Mouse (Mus musculus) liver, embryonic 16.5 days (tissue): ENCODE results near the gene Gpr55. TPM values are rescaled to one million over a fixed set of nuclear protein-coding genes. Genes with fewer than 3 reads are reported as not detected.

Source experiments
- ATAC-seq: fragments of 200-750 bp; cut with Nextera tagmentation; 2 replicates; pipeline ENCODE4 v1.8.0; 2017; ENCODE audit warnings: low read depth, mild to moderate bottlenecking, moderate number of reproducible peaks, moderate library complexity
- H3K27ac ChIP-seq: fragments of 300-500 bp; sonication (generic); 2 replicates; pipeline ENCODE4 v1.5.1; 2014; ENCODE audit warnings: mild to moderate bottlenecking, low read length
- H3K27me3 ChIP-seq: fragments of 300-500 bp; sonication (generic); 2 replicates; pipeline ENCODE4 v1.6.1; 2014; ENCODE audit warnings: low read depth, low read length, mixed read lengths; ENCODE audit not compliant: control insufficient read depth, insufficient read depth
- H3K36me3 ChIP-seq: fragments of 300-500 bp; sonication (generic); 2 replicates; pipeline ENCODE4 v1.6.1; 2014; ENCODE audit warnings: mild to moderate bottlenecking; ENCODE audit not compliant: control insufficient read depth, insufficient read depth
- H3K4me1 ChIP-seq: fragments of 300-500 bp; sonication (generic); 2 replicates; pipeline ENCODE4 v1.6.1; 2014; ENCODE audit warnings: low read depth, low read length, mixed read lengths; ENCODE audit not compliant: control insufficient read depth
- H3K4me2 ChIP-seq: fragments of 300-500 bp; sonication (generic); 2 replicates; pipeline ENCODE4 v1.6.1; 2014; ENCODE audit warnings: low read depth, low read length, mixed read lengths
- H3K4me3 ChIP-seq: fragments of 300-500 bp; sonication (generic); 2 replicates; pipeline ENCODE4 v1.5.1; 2014; ENCODE audit warnings: low read depth, mild to moderate bottlenecking, low read length
- H3K9ac ChIP-seq: fragments of 300-500 bp; sonication (generic); 2 replicates; pipeline ENCODE4 v1.6.1; 2014; ENCODE audit warnings: low read depth, low read length
- H3K9me3 ChIP-seq: fragments of 300-500 bp; sonication (generic); replicated peaks from 2 replicates; pipeline ENCODE4 v1.6.1; 2016; ENCODE audit warnings: low read length; ENCODE audit not compliant: control insufficient read depth
- WGBS: fragments of 180-500 bp; shearing (Covaris S2); extraction: QIAGEN DNeasy Blood & Tissue Kit; methylation state at CpG from one replicate; pipeline ENCODE4 v1.1.7; 2014; ENCODE audit not compliant: insufficient replicate concordance; 5-methylcytosine and 5-hydroxymethylcytosine counted together
- polyA plus RNA-seq: library from polyadenylated mRNA; unstranded; fragments of >200 nt; fragmentation: Nextera tagmentation; extraction: Ambion mirVana; gene quantifications from 2 replicates; pipeline ENCODE4 v1.2.1, GENCODE M21; 2015

Gpr55 gene
- polyA plus RNA-seq: 0.04 and 0.05 TPM in 2 replicates

DNA sequence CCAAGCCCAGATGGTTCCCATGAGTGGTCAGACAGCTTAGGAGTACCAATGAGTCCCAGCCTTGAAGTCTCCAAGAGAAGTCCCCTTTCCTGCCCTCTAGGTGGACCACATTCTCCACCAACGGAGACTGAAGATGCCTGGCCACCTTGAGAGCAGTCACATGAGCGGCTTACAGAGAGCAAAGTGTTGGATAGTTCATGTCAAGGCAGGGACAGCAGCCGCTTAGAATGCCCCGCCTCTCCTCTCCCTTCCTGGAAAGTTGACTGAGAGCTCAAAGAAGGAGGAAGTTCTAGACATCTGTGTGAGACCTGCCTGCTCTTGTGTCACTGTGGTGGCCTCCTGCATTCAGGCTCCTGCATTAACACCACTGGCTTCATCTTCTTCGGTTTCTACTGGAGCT, at the start of gene Gpr55:
TSS of gene Gpr55 (minus strand) at position 135 of the 400 bp plus-strand sequence.
- H3K9me3 ChIP-seq: no peaks in the 10 kb centered on the region
- H3K4me2 ChIP-seq: 0 out of 2 replicates have a peak within 1 kb of the TSS, but pooled peaks have one; percentile 0
- no peak within 1 kb of the TSS for H3K4me3 ChIP-seq
- ATAC-seq: no peak
- 17% methylated on average over 5 of the region's 5 CpGs for WGBS
- H3K36me3 ChIP-seq: no peaks in the 10 kb centered on the region
- no peak within 1 kb of the TSS for H3K9ac ChIP-seq
- H3K27ac ChIP-seq: peak within 1 kb of the TSS; percentile 69
- peaks cover 13% of the 10 kb centered on the region for H3K4me1 ChIP-seq
- H3K27me3 ChIP-seq: no peaks in the 10 kb centered on the region

DNA sequence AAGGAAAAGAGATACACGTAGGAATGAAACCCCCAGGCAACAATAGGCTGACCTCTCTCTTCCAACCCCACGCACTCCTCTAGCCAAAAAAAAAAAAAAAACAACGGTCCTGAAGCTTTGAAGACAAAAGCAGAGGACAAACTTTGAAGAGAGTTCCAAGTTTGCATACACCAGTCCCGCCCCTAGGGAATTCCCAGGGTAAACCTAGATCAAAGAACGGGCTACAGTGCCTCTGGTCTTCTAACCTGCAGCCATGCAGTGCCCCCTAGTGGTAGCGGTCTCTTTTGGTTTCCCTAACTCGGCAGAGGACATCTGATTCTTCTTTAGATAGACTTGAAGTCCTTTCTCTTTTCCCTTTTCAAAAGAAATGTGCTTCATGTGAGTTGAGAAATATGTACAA, 47.0 kb upstream of the Gpr55 start:
- Histone ChIP-seq H3K27ac (no peak overlapping the region), H3K4me2 (no peak overlapping the region), H3K4me3 (no peak overlapping the region), H3K4me1 (no peaks in the 10 kb centered on the region), H3K9ac (no peak overlapping the region), H3K27me3 (no peaks in the 10 kb centered on the region; the same call in 1 of the 2 replicates), H3K36me3 (no peaks in the 10 kb centered on the region), H3K9me3 (no peaks in the 10 kb centered on the region)
- peak; percentile 53; the same call in 1 of the 2 replicates for ATAC-seq
- WGBS: 5% methylated on average over 7 of the region's 7 CpGs

DNA sequence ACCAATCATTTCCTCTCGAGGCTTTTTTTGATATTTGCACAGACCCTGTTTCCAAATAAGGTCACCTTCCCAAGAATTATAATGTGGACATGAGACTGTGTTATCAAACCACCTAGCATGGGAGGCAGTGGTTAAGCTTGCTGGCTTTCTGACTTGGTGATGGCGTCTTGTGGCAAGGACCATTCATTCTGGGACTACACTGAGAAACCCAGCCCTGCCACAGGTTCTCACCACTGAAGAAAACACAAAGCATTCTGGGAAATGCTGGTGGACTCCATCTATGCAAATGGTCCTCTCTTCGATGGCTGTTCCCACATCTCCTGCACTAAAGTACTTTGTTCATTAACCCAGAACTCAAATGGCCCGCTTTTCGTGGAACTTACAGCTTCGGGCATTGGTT, 45.2 kb upstream of the Gpr55 start:
- H3K9ac ChIP-seq: no peak overlapping the region
- H3K27me3 ChIP-seq: no peaks in the 10 kb centered on the region; the same call in 1 of the 2 replicates
- 66% methylated on average over 6 of the region's 6 CpGs for WGBS
- no peak overlapping the region for H3K4me2 ChIP-seq
- H3K4me3 ChIP-seq: no peak overlapping the region
- no peak overlapping the region for H3K27ac ChIP-seq
- H3K9me3 ChIP-seq: no peaks in the 10 kb centered on the region
- no peak for ATAC-seq
- H3K4me1 ChIP-seq: no peaks in the 10 kb centered on the region
- no peaks in the 10 kb centered on the region for H3K36me3 ChIP-seq

DNA sequence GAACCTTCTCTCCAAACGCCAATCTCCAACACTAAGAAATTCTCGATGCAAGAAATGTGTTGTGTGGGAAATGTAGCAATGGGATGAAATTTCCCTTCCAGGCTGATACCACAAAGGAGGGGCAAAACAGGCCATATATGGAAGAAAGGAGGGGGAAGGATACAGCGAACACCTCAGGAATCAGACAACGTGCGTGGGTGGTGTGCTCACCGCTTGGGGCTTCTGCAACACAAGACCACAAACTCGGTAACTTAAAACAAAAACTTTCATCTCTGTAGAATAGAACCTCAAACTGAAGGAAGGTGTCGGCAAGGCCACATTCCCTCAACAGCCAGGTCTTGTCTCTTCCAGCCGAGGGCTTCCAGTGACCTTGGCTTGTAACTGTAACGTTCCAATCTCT, 44.7 kb upstream of the Gpr55 start:
- Histone ChIP-seq H3K4me3 (no peak overlapping the region), H3K4me1 (no peaks in the 10 kb centered on the region), H3K27ac (no peak overlapping the region), H3K4me2 (no peak overlapping the region), H3K9ac (no peak overlapping the region), H3K36me3 (no peaks in the 10 kb centered on the region), H3K9me3 (no peaks in the 10 kb centered on the region), H3K27me3 (no peaks in the 10 kb centered on the region; the same call in 1 of the 2 replicates)
- 62% methylated on average over 10 of the region's 10 CpGs for WGBS
- no peak for ATAC-seq

DNA sequence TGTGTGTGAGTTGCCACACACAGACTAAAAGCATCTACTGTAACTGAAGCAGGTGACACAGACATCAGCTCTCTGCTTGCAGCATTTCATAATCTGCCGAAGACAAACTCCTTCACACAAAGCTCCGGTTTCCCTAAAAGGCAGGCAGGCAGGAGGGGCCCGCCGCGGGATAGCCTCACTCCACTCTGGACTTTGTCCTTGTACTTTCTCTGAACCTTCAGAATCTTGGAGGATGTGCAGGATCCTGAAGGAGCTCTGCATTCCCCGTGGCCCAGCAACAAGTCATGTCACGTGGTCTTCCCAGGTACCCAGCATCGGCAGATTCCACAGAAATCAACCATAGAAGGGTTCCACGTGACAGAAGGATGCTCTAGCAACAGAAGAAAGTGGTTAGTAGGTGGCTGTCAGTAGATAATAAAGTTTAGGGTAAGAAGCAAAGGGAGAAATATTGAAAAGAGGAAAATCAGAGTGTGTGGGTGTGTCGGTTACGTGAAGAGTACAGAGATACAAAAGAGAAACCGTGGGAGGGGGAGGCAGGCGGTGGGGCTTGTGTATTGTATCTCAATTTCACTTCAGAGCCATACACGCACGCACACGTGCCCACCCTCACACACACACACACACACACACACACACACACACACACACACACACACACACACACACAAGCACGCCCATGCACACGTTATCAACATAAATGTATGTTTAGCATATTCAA, 39.2 kb upstream of the Gpr55 start:
- Histone ChIP-seq H3K4me1 (no peaks in the 10 kb centered on the region), H3K36me3 (no peaks in the 10 kb centered on the region), H3K4me3 (no peak overlapping the region), H3K9me3 (no peaks in the 10 kb centered on the region), H3K9ac (no peak overlapping the region), H3K27me3 (no peaks in the 10 kb centered on the region), H3K4me2 (no peak overlapping the region), H3K27ac (no peak overlapping the region)
- 60% methylated on average over 18 of the region's 18 CpGs for WGBS
- no peak for ATAC-seq

DNA sequence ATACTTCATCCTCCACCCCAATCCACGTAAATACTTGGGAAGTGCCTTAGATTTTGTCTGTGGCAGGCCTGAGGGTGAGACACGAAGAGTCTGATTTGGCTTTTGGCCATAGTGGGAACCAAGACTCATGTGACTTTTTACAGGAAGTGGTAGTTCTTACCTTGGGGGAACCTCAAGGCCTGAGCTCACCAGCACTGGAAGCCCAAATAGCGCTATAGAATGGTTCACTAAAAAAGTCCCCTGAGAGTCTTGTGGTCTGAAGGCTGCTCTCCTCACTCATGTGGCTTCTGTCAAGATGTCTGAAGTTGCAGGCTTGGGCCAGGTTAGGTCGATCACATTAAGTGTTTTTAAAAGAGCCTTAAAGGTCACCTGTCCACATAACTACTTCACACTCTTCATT, 37.2 kb upstream of the Gpr55 start:
- Histone ChIP-seq H3K4me1 (no peaks in the 10 kb centered on the region), H3K27ac (no peak overlapping the region), H3K27me3 (no peaks in the 10 kb centered on the region), H3K4me3 (no peak overlapping the region), H3K4me2 (no peak overlapping the region), H3K9me3 (no peaks in the 10 kb centered on the region), H3K9ac (no peak overlapping the region), H3K36me3 (no peaks in the 10 kb centered on the region)
- 50% methylated on average over 4 of the region's 4 CpGs for WGBS
- ATAC-seq: no peak

DNA sequence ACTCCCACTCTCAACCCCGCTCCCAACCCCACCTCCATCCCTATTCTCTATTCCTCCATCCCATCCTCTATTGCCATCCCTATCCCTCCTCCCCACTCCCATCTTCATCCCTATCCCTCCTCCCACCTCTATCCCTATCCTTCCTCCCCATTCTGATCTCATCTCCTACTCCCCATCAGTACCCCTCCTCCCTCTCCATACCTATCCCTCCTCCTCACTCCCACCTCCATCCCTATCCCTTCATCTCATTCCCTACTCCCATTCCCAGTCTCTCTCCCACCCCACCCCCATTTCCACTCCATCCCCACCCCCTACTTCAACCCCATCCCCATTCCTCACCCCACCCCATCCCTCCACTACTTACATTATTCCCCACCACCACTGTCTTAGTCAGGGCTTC, 36.4 kb upstream of the Gpr55 start:
- Histone ChIP-seq H3K4me3 (no peak overlapping the region), H3K36me3 (no peaks in the 10 kb centered on the region), H3K4me2 (no peak overlapping the region), H3K9ac (no peak overlapping the region), H3K27ac (no peak overlapping the region), H3K4me1 (no peaks in the 10 kb centered on the region), H3K27me3 (no peaks in the 10 kb centered on the region), H3K9me3 (no peaks in the 10 kb centered on the region)
- ATAC-seq: no peak
- 68% methylated on average over 1 of the region's 1 CpGs for WGBS

DNA sequence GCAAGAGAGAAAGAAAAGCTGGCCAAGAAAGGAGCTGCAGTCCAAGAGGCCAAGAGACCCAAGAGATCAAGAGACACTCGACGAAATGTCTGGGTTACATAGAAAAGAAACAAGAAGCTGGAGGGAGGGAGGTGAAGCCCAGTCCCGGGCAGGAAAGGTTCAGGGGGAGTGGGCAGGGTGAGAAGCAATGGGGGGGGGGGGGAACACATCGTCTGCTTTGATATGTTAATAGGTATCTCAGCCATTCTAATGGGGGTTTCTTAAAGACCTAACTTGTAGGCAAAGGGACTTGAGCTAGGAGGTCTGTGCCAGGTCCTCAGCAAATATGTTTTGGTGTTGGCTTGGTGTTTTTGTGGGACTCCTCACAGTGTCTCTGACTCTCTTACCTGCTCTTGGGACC, 32.7 kb upstream of the Gpr55 start:
- Histone ChIP-seq H3K9me3 (no peaks in the 10 kb centered on the region), H3K4me2 (no peak overlapping the region), H3K9ac (no peak overlapping the region), H3K4me1 (no peaks in the 10 kb centered on the region), H3K4me3 (no peak overlapping the region), H3K27me3 (no peaks in the 10 kb centered on the region), H3K36me3 (no peaks in the 10 kb centered on the region), H3K27ac (no peak overlapping the region)
- ATAC-seq: no peak
- 65% methylated on average over 3 of the region's 4 CpGs for WGBS

DNA sequence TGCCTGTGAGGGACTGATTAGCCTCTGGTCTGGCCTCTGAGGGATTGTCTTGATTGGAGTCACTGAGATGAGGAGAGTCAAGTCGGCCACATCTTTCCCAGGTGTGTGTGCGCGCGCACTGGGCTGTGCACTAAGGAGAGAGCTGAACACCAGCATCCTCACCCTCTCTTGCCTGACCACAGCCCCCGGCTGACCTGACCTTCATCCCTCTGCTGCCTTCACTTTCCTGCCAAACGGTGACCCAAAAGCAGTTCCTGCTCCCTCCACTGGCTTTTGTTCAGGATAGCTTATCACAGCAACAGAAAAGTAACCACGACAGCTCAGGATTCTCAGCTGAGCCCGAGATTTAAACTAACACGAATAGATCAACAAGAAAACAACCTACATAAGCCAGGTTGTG, 31.4 kb upstream of the Gpr55 start:
- no peak for ATAC-seq

More for the DNA sequence above, 31.4 kb upstream of the Gpr55 start:
- Histone ChIP-seq H3K36me3 (no peaks in the 10 kb centered on the region), H3K9me3 (no peaks in the 10 kb centered on the region), H3K9ac (no peak overlapping the region), H3K27me3 (no peaks in the 10 kb centered on the region), H3K27ac (no peak overlapping the region), H3K4me1 (no peaks in the 10 kb centered on the region), H3K4me3 (no peak overlapping the region), H3K4me2 (no peak overlapping the region)
- 47% methylated on average over 9 of the region's 9 CpGs for WGBS
